Mouse (Mus musculus) embryonic fibroblast, embryonic 13.5 days (primary cell): ENCODE results near the gene Lmod2.

ENCODE experiments used
- CTCF ChIP-seq: IDR thresholded peaks from 2 replicates; pipeline ENCODE4 v1.5.1; 2011; ENCODE audit warnings: mild to moderate bottlenecking, control low read depth, low read length, moderate library complexity, borderline replicate concordance; ENCODE audit not compliant: insufficient read depth
- POLR2A ChIP-seq: IDR thresholded peaks from 2 replicates; pipeline ENCODE4 v1.6.1; 2011; ENCODE audit warnings: low read depth, mild to moderate bottlenecking, control low read depth, low read length, moderate library complexity

GRCm38 (mm10) chr6:24570278-24570677, 27.3 kb upstream of the Lmod2 start:
- no peak for TF ChIP-seq POLR2A
- TF ChIP-seq CTCF, result no peak
